Mouse (Mus musculus) heart, adult 18-20 months (tissue): ENCODE measurements at regions not wholly inside any gene's neighbourhood (a gene's known extent, or its start where the extent isn't known, plus 50 kb on each side); places are given as distances from the start of the nearest gene placed in this dataset.

Source experiments
- DNase-seq, 2 experiments: peaks; one replicate each; pipeline ENCODE4 v3.0.0; 2021 to 2022; ENCODE audit warnings: mixed read lengths in 1 of 2

DNA sequence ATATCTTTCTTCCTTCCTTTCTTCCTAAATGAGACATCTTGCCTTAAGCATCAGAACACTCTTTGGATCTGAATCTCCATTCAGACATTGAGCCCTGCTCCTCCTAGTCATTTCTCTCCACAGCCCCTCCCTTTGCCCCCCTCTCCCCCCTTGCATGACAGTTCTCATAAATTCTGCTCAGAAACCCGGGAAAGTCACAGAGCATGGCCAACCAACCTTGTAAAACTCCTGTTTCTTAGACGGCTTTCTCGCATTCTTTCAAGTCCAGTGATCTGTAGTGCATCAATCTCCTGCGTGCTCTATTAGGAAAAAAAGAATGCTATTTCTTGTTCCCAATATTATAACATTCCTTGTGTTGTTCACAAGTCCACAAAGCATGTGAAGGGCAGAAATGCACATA lies 124.6 kb downstream of the Ugt8a start:
- DNase-seq, result no peak

GRCm38 (mm10) chr3:125812829-125813228 lies 125.6 kb downstream of the Ugt8a start:
- peak; percentile 2 to 45 for DNase-seq

- DNase-seq, result peak; percentile 28 to 57
Observed at GRCm38 (mm10) chr3:125794606-125795005, 143.8 kb downstream of the Ugt8a start.

- no peak for DNase-seq
Observed at GRCm38 (mm10) chr3:125781357-125781756, 157.1 kb downstream of the Ugt8a start.

GRCm38 (mm10) chr3:125780251-125780650 lies 158.2 kb downstream of the Ugt8a start:
- no peak for DNase-seq
